Mouse (Mus musculus): Measurements from ENCODE around the gene Abcd4. TPM values are rescaled to one million over a fixed set of nuclear protein-coding genes. Genes with fewer than 3 reads are reported as not detected.

The Abcd4 gene
- 16.8 TPM for total RNA-seq (2023)

DNA sequence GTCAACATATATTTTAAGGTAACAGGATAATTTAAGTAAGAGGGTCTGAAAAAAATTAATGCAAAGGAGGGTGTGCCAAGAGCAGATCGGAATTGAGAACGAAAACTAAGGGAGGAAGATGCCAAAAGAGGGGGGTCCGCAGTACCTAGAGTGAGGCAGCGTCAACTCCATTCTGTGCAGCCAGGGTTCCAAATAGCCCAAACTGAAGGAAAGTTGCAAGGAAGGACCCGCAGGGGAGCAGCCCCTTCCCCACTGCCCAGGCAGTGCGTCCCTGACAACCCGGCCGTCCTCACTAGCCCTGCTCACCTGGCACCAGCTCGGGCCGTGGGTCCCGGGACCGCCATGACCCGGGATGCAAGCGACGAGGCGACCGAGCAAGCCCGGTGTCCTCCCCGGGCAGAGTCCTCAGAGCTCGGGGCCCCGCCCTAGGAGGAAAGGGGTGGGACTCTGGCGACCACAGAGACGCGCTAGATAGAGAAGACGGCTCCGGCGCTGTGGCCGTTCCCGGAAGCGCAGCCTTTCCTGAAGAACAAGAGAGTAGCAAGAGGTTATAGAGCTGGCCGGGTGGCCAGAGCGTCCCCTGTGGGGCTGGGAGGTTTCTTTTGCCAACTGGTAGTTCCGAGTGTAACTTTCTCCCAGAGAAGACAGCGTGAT lies at the start of gene Abcd4:
TSS of gene Abcd4 (minus strand) at position 437 of the 654 bp plus-strand sequence.

DNA sequence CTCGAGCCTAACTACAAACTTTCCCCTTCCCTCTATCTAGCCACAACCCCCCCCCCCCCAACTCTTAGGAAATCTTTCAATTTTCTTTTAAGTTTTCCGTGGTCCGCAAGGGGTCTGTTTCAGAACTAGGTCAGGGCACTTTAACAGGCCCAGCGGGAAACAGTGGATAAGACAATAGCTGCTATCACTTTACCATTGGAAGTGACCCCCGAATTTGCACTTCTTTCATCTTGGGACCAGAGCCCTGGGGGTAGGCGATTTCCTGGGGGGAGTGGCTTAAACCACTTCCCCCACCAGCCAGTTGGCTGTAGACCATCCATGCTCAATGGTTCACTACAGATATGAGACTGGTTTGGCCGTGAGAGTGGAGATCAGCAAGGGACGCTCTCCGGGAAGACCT lies 23.4 kb upstream of the Abcd4 start, which contains the start of gene Vrtn:
TSS of gene Vrtn (plus strand) at position 366 of the 400 bp plus-strand sequence.

DNA sequence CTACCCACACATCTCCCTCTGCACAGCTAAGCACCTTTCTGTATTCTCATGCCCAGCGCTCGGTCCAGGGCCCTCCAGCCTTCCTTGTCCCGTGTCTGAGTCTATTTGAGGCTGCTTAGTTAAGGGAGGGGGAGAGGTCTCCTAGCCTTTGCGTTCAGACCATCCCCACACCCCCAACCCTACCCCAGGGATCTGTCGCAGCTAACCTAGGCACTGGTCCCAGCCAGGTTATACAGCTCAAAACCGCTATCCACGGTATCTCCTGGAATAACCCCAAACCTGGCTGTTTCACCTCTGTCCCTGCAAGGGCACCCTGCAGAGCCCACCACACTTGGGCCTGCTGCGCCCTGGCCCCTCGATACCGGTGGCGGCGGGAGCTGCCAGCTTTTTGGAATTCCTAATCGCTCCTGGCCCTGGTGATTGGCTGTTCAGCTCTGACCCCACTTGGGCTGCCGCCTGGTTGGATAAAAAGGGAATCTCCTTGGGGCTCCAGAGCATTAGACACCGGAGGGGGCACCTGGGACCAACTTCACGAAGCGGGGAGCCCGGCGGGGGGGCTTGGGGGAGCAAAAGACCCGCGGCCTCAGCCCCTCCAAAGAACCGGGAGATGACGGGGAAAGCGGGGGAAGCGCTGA lies 47.8 kb downstream of the Abcd4 start, which contains the start of gene Vsx2:
TSS of gene Vsx2 (plus strand) at position 427 of the 635 bp plus-strand sequence.

Other genes with a start within 250 kb of the Abcd4 start
- 36.6 TPM for gene Entpd5, start 208.4 kb downstream of the Abcd4 start, total RNA-seq (2023)
- 1.1 TPM for gene Bbof1, start 208.3 kb downstream of the Abcd4 start, total RNA-seq (2023)
- gene Rnf113a2, start 200.2 kb downstream of the Abcd4 start, total RNA-seq (2023) = 34.1 TPM
- 7.4 TPM for gene Aldh6a1, start 166.4 kb downstream of the Abcd4 start, total RNA-seq (2023)
- gene Lin52, start 166.0 kb downstream of the Abcd4 start, total RNA-seq (2023) = 18.8 TPM
- not detected for gene Vsx2, start 47.7 kb downstream of the Abcd4 start, total RNA-seq (2023)
- not detected for gene Vrtn, start 23.6 kb upstream of the Abcd4 start, total RNA-seq (2023)
- gene Syndig1l, start 81.4 kb upstream of the Abcd4 start, total RNA-seq (2023) = not detected
- 179 TPM for gene Npc2, start 155.7 kb upstream of the Abcd4 start, total RNA-seq (2023)
- 50.9 TPM for gene Isca2, start 155.8 kb upstream of the Abcd4 start, total RNA-seq (2023)

Measured in CD4-positive naive resting alpha-beta T cell, adult 76 days (primary cell).